Mouse (Mus musculus) ES-CJ7 (cell line): ENCODE results near the gene Cpa1.

Experiments
- DNase-seq: peaks from one replicate; pipeline ENCODE4 v3.0.0; 2011; ENCODE audit warnings: low read depth, low spot score

Gene Cpa1

DNA sequence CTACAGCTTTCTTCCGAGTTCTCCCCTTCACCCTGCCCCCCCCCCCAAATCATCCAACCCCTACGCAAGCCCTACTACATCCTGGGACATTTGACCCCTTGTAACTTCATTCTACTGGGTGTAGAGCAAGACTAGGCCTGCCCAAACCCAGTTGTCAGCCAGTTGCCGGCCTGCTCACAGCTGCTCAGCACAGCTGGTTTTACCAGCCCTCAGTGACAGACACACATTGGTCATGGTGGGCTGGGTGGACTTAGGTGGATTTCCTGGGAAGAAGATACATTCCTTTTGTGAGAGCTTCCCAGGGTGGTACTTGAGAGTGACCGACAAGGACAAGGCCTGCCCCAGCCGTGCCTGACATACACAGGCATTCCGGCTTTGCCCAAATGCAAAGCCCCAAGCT is 18.0 kb upstream of the Cpa1 start:
- no peak for DNase-seq

DNA sequence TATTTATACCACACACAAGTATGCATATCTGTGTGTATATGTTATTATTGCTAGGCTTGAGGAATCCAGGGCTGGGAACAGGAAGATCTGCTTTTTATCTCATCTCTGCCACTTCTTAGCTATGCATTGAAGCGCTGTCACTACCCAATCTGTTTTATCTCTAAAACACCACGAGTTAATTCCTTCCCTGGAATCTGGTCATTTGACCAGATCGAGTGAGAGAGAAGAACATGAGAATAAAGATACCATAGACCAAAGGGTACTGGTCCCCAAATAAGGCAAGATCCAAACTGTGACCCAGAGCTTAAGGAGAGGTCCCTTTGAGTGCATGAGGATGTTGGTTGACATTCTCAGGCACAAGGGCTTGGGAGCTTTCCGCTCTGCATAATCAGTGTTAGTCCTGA is 17.0 kb upstream of the Cpa1 start:
- DNase-seq: no peak

DNA sequence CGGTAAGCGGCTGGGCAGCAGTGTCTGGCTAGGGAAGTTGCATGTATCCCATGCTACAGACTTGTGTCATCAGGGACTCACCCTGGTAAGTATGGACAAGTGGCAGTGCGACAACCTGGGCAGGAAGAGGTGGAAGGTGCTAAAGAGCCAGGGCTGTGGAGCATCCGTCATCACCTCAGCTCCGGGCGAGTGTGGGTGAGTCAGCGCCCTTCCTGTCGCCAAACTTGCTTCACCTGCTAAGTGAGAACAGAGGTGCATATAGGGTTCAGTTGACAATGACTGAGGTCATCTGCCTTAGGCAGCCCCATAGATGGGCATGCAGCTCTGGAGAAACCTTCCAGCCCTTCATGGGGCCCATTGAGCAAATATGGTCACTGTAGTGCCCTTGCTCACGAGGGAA is 14.3 kb upstream of the Cpa1 start:
- no peak for DNase-seq

DNA sequence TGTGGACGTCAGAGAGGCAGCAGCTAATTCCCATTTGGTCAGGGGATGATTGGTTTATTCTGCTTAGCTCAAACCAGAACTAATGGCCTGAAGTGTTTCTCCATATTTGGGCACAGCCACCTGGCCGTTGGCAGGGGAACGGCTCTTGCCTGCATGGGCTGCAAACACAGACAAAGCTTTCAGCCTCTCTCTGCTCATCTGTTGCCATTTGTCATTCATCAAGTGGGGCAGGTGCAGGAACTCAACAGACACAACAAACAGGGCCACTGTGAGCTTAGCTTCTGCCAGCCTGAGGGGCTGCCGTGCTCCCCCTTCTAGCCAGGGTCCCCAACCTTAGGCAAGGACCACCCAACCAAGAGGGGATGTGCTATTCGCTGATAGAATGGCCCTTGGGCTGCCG is 10.9 kb upstream of the Cpa1 start:
- no peak for DNase-seq

DNA sequence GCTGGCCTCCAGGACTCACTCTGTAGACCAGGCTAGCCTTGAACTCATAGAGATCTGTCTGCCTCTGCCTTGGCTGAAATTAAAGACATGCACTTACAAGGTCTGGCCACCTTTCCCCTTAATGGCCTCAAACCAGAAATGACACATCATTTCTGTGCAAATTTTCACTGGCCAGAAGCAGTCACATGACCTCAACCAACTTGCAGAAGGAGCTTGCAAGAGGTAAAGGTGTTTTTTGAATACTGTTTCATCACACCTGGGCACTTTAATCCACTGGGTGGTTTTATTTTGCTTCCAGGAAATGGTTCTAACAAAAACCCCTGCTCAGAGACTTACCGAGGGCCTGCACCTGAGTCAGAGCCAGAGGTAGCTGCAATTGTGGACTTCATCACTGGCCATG is 9.0 kb upstream of the Cpa1 start:
- DNase-seq: no peak

DNA sequence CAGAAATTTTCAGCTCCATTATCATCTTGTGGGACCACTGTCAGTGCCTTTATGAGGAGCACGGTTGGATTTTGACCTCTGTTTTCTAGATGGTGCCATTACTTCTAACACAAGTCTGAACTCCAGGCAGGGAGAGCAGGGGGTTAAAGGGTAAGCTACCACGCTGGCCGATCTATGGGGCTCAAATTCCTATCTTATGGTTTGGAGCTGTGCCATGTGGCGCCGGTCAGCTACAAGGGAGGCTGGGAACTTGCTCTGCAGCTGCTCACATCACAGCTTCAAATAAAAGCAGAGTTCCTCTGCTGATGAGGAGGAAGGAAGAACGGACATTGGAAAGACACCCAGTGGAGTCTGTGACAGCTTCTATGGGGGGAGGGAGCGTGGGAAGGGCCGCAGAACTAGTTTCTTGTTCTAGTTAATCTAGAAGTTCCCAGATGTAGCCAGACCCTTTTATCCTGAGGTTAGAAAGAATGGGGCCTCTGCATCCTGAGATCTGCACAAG is 3.6 kb upstream of the Cpa1 start:
- DNase-seq: no peak

DNA sequence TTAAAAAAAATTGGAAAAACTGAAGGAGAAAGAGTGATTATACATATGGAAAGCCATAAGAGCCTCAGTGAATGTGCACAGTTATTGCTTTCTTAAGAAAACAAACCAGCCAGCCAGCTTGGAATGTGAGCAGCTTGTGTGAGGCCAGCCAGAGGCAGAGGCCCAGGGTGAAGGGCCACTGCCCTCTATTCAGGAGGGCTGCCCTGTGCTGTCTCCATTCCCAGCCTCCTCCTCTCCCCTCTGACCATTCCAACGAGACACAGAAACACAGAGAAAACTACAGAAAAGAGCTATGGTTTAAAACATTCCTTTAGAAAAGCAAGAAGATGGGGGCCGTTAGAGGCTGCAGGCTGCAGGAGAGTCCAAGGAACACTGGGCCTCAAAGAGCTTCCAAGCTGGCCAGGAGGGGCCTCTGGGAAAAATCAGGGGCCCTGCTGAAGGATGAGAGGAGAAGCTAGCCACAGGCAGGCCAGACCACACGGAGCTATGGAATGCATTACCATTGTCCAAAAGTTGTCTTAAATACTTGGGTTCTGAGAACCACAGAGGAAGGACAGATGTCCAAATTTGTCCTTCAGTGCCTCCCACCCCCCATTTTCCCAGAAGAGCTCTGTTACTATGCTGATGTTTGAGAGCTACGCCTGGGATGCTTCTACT is 2.7 kb upstream of the Cpa1 start:
- no peak for DNase-seq

DNA sequence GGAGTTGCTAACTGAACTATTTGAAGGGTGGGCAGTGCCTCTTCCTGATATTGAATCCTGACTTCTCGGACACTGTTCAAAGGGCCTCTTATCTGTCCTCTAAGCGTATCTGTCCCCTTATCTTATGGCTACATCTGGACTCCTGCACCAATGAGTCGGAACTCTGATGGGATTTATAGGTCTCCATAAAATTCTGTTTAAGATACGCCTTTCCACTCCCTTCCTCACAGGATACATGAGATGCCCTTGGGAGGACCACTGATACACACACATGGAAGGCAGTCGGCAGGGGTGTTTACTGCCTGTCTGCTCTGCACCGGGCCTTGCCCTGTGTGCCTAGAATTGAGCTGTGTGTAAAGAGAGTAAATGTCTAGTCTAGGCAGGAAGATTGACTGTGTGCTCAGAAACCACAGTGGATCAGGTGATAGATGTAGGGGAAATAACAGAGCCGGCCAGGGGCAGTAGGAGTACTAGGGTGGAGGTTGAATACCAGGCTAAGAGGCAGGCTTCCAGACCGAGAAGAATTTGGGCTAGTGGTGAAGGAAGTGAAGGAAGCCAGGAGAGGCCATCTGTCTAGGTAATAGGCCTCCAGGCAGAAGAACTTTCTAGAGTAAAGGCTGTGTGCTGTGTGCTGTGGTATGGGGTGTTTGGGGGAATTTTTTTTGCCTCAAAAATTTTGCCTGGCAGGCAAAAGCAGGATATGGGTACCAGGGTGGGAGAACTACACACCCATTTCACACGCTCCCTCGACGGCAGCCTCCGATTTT is 4.9 kb downstream of the Cpa1 start:
- DNase-seq: no peak

DNA sequence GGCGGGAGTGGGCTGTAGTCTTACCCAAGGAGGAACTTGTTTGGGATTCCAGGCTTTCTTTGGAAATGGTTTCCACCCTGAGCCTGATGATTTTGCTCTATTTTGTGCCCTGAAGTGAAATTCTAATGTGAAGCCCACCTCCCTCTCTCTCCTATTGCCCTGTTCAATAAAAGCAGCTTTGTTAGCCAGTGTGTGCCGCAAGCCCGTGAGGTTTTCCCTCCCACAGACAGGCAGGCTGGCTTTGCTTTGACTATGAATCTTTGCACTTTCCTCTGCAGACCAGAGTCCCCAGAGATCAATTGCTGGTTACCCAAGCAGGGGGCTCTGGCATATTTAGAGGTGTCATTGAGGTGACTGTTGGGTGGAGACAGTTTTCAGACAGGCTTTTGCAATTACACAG is 5.4 kb downstream of the Cpa1 start:
- no peak for DNase-seq

DNA sequence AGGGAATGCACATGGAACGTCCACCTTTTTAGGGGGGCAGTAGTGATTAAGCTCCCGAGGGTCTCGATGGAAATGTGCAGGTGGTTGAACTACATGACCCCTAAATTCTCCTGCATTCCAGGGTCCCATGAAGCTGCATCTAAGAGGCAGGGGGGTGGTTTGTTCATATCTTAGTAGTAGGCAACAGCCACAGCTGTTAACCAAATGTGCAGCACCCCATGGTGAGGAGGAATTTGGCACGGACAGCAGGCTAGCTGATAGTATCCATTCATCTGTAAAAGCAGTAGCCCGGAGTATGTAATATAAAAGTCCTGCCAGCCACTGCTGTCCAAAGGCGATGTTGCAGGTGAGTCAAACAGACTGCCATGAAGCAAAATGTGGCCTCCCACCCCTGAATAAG is 6.4 kb downstream of the Cpa1 start:
- no peak for DNase-seq

DNA sequence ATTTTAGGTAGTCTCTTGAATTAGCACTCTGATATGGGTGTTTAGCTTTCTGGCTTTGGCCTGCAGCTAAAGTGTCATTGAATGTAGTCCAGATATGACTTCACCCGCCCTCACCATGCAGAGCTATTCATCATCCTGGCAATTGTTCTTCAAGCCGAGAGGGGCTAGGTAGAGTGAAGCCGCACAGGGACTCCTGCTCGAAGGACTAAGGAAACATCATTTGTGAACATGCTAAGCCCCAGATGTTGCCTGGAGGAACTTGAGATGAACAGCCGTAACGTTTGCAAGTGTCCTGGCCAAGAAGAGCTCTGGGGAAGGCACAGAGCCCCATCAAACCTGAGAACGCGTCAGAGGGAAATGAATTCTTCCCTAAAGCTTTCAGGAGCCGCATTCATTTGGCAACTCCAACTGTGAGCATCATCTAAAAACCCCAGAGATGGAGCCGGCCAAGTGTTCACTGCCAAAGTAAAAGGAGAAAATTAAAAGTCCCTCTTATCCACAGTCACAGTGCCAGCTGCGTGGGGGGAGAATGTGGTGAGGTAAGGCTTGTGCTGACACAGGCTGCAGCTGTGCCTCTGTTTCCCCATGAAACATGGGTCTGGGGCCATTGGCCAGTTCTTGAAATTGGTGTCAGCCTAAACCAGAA is 10.8 kb downstream of the Cpa1 start:
- no peak for DNase-seq

DNA sequence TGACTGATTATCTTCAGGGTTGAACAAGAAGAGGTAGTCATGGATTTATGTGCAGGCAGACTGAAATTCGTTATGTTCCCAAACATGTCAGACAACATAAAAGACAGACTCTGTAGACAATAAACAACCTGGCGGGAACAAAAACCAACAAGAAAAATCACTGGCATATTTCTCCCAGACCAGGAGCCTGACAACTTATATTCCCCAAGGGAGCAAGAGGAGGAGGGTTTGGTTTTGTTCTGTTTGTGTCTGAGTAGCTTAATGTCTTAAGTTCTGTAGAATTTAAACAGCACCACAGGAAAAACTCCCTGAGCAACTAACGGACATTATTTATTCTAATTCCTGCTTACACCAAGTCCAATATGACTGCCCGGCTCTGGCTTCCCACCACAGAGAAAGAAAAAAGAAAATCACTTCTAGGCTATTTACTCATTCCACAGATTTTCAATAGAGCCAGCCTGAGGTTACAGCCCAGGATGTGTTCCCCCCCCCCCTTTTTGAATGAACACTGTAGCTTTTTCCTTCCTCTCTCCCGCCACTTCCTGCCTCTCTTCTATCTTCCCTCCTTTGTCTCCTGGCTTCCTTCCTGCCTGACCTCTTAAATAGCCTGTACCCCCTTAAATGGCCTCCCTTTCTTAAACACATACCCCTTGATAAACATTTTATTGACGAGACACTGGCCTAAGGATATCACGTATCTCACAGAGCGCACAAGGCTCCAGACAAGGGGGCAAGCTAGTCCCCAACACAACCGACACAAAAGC is 13.6 kb downstream of the Cpa1 start:
- no peak for DNase-seq

DNA sequence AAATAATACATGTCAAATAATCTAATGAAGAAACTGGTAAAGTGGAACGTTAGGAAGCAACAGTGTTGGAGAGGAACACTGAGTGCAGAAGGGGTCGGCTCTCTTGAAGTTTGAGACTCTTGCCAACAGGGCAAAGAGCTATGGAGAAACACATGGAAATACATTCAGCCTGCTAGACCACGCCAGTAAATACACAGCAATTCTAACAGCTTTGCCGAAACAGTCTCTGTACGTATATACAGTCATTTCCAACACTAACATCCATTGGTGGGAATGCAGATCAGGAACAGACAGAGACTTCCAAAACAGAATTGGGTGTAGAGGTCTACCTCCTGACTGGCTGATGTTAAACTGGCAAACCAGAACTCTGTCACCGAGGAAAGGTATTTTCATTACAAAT is 14.5 kb downstream of the Cpa1 start:
- DNase-seq: no peak

DNA sequence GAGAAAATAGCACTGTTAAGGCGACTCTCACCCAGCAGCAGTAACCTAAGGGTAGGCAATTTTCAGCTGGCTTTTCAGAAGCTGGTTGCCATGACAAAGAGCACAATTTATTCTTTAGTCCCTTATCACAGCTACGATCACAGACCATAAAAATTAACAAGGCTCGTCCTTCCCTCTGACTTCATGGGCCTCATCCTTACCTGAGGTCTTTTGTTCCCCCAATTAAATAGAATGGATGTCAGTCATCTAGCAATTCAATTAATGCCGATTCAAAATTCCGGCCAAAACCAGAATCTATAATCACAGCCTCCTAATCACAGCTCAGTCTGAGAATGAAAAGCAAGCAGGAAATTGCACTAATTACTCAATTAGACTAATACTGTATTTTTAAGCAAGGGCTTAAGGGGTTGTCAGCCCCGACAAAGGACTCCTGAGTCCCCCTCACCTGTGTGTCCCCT is 15.4 kb downstream of the Cpa1 start:
- no peak for DNase-seq

DNA sequence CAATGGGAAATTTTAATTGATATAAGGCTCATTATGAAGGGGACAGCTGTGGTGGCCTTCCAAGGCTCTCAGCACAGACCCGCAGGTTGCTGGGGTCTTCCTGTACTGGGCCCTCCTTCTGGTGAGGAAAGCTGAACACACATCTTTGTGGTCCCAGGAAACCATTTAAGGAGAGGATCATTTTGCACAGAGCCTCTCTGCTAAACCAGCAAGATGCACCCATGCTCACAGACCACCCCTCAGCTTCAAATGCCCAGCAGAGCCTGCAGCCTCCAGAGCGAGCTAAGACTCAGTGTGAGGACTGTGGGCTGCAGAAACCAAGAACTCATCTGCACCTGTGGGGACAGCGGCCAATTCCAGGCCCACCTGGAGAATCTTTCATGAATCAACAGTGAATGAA is 15.9 kb downstream of the Cpa1 start:
- DNase-seq: no peak

DNA sequence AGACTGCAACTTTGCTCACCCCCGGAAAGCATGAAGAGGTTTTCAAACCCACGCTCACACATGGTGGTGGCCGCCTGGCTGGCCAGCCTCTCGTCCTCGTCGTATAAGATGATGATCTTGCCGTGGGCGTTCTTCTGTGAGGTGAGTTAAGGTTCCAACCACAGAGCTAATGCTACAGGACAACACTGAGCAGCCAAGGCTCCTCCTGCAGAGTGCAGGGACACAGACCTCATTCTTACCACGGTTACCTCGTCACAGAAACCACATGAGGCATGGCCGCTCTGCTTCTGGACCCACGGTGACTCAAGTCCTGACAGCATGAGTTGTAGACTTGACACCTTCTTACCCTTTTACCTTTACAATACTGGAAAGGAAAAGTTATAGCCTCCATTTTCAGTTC is 18.3 kb downstream of the Cpa1 start:
- DNase-seq: no peak

DNA sequence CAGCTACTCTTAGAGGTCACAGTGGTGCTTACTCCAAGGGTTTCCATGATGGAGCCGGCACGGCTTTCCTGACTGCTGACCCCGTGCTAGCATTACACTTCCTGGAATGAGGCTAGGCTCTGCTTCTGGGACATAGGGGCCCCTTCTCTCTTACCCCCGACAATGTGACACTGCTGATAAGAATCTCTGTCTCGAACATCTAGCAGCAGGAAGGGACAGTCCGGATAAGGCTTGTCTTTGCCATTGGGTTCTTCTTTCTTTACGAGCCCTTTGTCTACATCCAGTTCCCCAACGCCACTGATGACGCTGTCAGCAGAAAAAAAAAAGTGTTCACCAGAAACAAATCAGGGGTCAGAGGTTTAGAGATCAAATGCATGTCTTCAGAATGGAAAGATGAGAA is 19.6 kb downstream of the Cpa1 start:
- no peak for DNase-seq

DNA sequence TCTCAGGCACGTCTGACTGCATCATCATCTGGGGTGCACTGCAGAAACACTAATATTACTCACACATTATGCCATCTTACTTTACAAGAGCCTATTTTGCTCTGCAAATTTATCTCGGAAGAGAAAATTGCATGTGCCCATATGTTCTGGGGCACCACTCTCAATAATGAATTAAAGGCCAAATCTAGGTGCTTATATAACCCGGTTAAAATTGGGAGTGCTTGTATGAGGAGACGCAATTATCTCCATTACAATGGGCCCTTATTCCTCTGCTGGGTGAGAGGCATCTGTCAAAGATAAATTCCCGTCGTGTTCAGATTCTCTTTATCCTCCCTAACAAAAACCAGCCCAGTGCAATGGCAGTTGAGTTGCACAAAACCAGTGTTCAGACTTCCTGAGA is 25.8 kb downstream of the Cpa1 start:
- DNase-seq: no peak

DNA sequence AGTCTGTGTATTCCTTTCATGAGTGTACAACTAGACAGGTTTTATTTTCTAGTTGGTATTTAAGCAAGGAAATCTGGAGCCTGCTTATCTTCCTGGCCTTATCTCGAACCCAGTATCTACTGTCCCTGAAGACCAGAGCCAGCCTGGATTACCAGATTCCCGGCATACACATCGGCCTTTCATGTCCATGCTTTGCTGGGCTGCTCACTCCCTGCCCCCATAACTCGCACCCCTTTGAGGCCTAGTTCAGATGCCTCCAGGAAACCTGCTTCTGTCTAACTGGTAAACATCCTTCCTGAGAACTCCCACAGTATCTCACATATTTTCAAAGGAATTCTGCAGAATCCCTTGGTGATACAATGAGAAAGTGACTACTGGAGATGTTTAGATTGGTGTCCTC is 26.3 kb downstream of the Cpa1 start:
- no peak for DNase-seq

DNA sequence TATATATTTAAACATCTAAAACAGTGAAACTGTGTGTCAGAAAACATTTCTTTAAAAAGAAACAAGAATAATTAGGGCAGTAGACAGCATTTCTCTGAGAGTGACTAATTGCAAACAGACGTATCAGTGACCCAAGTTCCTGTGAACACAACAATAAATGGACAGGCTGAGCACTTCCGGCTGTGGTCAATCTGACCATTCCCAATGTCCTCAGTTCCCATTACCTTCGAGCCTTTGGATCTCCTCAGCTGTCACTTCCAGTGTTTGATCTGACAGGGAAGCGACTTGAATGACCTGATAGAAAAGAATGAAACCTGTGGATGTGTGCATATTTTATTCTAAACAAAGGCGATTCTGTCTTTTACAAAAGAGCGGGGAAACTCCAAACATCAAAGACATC is 27.0 kb downstream of the Cpa1 start:
- DNase-seq: no peak

DNA sequence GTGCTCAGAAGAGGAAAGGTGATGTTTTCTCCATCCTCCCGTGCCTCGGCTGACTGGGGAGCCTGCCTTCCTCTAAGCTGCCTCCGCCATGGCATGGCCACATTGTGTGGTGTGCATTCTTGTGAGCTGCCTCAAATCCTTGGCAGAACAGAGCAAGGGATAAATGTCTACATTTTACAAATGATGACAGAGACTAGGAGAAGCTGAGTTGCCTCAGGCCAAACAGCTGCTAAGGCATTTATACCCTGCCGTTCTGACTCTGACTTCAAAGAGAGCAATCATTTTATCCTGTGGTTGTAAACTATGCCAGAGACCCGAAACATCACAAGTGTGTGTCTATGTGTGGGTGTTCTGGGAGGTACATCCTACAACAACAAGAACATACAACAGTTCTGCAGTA is 28.6 kb downstream of the Cpa1 start:
- DNase-seq: no peak

DNA sequence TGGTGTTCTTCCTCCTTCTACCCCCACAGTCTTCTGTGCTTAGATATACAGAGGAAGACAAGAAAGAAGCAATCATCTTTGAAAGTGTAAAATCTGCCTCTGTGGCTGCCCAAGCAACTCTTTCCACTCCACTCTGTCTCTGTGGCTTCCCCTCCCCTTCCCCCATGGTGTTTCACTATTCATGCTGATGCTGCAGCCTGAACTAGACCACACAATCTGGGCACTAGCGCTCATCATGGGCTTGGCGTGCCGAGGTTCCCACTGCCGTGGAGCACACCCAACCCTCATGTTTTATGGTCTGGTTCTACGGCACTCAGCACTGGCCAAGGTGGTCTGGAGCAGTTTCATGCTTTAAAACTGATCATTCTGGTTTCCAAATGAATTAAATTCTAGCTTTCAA is 32.7 kb downstream of the Cpa1 start:
- DNase-seq: no peak
